Mouse (Mus musculus) lung, postnatal 0 days (tissue): ENCODE measurements at regions not wholly inside any gene's neighbourhood (a gene's known extent, or its start where the extent isn't known, plus 50 kb on each side); places are given as distances from the start of the nearest gene placed in this dataset.

ENCODE experiments used
- ATAC-seq: fragments of 200-750 bp; cut with Nextera tagmentation; 2 replicates; pipeline ENCODE4 v1.8.0; 2017; ENCODE audit warnings: moderate library complexity
- DNase-seq: peaks from one replicate; pipeline ENCODE4 v3.0.0-alpha.2; 2016; ENCODE audit warnings: low spot score
- H3K27ac ChIP-seq: fragments of 300-500 bp; sonication (generic); 2 replicates; pipeline ENCODE4 v1.5.1; 2014; ENCODE audit warnings: antibody characterized with exemption, mild to moderate bottlenecking, low read length, mixed read lengths
- H3K27me3 ChIP-seq: fragments of 300-500 bp; sonication (generic); replicated peaks from 2 replicates; pipeline ENCODE4 v1.6.1; 2014; ENCODE audit warnings: low read length, mixed read lengths; ENCODE audit not compliant: insufficient read depth
- H3K36me3 ChIP-seq: fragments of 300-500 bp; sonication (generic); 2 replicates; pipeline ENCODE4 v1.6.1; 2014; ENCODE audit warnings: low read length, mixed read lengths; ENCODE audit not compliant: insufficient read depth
- H3K4me1 ChIP-seq: fragments of 300-500 bp; sonication (generic); 2 replicates; pipeline ENCODE4 v1.6.1; 2014; ENCODE audit warnings: antibody characterized with exemption, low read depth, low read length, mixed read lengths; ENCODE audit not compliant: insufficient read depth
- H3K4me2 ChIP-seq: fragments of 300-500 bp; sonication (generic); replicated peaks from 2 replicates; pipeline ENCODE4 v1.6.1; 2014; ENCODE audit warnings: low read depth, mild to moderate bottlenecking, low read length, moderate library complexity, mixed read lengths
- H3K4me3 ChIP-seq: fragments of 300-500 bp; sonication (generic); 2 replicates; pipeline ENCODE4 v1.5.1; 2014; ENCODE audit warnings: low read depth, low read length
- H3K9ac ChIP-seq: fragments of 300-500 bp; sonication (generic); replicated peaks from 2 replicates; pipeline ENCODE4 v1.6.1; 2014; ENCODE audit warnings: low read depth, mild to moderate bottlenecking
- H3K9me3 ChIP-seq: fragments of 300-500 bp; sonication (generic); 2 replicates; pipeline ENCODE4 v1.6.1; 2016; ENCODE audit warnings: low read length, mixed read lengths
- CTCF ChIP-seq: IDR thresholded peaks from 2 replicates; pipeline ENCODE4 v1.5.1; 2016; ENCODE audit warnings: antibody characterized with exemption, mild to moderate bottlenecking
- EP300 ChIP-seq: IDR thresholded peaks from 2 replicates; pipeline ENCODE4 v1.6.1; 2016; ENCODE audit warnings: antibody characterized with exemption, mild to moderate bottlenecking, control low read depth
- WGBS: fragments of 180-500 bp; shearing (Covaris S2); extraction: QIAGEN DNeasy Blood & Tissue Kit; methylation state at CpG from one replicate; pipeline ENCODE4 v1.1.7; 2014; 5-methylcytosine and 5-hydroxymethylcytosine counted together

DNA sequence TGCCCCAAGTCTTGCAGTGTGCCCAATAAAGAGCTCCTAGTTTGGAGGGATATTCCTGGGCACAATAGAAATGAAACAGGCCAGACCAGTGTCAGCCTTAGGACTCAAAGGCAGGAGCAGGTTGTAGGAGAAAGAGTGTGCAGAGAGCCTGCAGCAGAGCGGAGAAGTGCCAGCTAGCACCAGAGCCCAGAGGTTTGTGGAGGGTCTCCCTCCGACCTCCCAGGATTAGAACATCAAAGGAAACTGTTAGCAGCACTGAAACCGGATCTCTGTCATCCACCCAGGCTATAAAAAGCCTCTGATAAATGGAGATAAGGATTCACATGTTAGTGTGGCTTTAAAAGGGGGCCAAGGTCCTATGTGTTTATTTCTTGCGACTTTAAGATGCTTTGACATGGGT, 196.0 kb downstream of the Smoc2 start:
- no peaks in the 10 kb centered on the region for H3K9me3 ChIP-seq
- H3K36me3 ChIP-seq, result no peaks in the 10 kb centered on the region
- no peak for TF ChIP-seq EP300
- TF ChIP-seq CTCF, result no peak
- H3K27me3 ChIP-seq, result no peaks in the 10 kb centered on the region
- no peaks in the 10 kb centered on the region for H3K4me1 ChIP-seq
- ATAC-seq (no peak), DNase-seq (no peak)
- no peak overlapping the region for H3K4me3 ChIP-seq
- H3K27ac ChIP-seq, result no peak overlapping the region
- no peak overlapping the region for H3K9ac ChIP-seq
- WGBS, result 6% methylated on average over 4 of the region's 4 CpGs
- H3K4me2 ChIP-seq, result no peak overlapping the region

DNA sequence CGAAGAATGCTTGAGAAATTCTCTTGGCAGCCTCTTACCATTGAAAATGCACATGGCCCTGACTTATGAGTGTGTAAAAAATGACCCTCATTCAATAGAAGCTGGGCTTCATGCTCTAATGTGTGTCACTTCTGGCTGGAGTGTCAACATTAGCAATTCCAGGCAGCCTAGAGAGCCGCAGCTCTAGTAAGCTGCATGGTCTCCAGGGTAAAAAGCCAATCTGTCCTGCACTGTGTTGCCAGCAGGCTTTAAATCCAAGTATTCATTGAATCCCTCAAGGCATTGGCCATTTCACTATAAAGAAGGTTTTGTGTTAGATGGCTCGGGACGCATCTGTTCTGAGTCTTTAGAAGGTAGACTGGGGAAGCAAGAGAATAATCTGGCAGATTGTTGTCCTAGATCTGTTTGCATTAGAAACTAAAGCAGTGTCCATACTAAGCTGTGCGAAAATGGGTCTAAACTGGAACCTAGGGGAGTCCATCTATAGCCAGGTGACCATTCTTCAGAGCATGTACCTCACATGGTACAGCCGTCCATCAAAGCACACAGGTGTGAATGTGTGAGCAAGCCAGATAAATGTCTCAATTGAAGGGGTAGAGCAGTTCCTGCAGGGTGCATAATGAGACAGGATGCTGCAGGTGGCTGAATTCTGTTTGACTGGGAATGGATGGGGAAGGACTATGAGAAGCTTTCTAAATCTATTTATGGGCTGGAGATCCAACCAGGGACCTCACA, 189.6 kb downstream of the Smoc2 start:
- H3K4me3 ChIP-seq, result no peak overlapping the region
- H3K36me3 ChIP-seq, result no peaks in the 10 kb centered on the region
- H3K4me2 ChIP-seq, result no peak overlapping the region
- H3K27me3 ChIP-seq, result no peaks in the 10 kb centered on the region
- DNase-seq (peak; percentile 19), ATAC-seq (peak; percentile 47; the same call in 1 of the 2 replicates)
- TF ChIP-seq CTCF, result no peak
- TF ChIP-seq EP300, result no peak
- H3K9ac ChIP-seq, result no peak overlapping the region
- WGBS, result 63% methylated on average over 6 of the region's 6 CpGs
- H3K9me3 ChIP-seq, result no peaks in the 10 kb centered on the region
- H3K4me1 ChIP-seq, result no peaks in the 10 kb centered on the region; the same call in 1 of the 2 replicates
- H3K27ac ChIP-seq, result no peak overlapping the region

GRCm38 (mm10) chr17:14455251-14455743, 176.0 kb downstream of the Smoc2 start:
- H3K27me3 ChIP-seq, result no peaks in the 10 kb centered on the region
- H3K27ac ChIP-seq, result no peak overlapping the region
- ATAC-seq (no peak), DNase-seq (no peak)
- no peak overlapping the region for H3K4me2 ChIP-seq
- TF ChIP-seq EP300 (no peak), CTCF (no peak)
- no peak overlapping the region for H3K4me3 ChIP-seq
- H3K4me1 ChIP-seq, result no peaks in the 10 kb centered on the region
- 32% methylated on average over 8 of the region's 8 CpGs for WGBS
- no peaks in the 10 kb centered on the region for H3K9me3 ChIP-seq
- H3K9ac ChIP-seq, result no peak overlapping the region
- no peaks in the 10 kb centered on the region for H3K36me3 ChIP-seq
